Mouse (Mus musculus) 3134 (cell line): ENCODE measurements around the gene Pip4p1.
A peak's percentile ranks its signal among the peaks of the same experiment; 100 is the strongest.
"Not testable (repeated sequence)": the region's sequence is repeated elsewhere in the genome, so short reads cannot be mapped to it uniquely, and the experiment has no call there.

Experiments used
- DNase-seq: peaks from one replicate; pipeline ENCODE4 v3.0.0-alpha.2; 2011; ENCODE audit warnings: low spot score; ENCODE audit not compliant: insufficient read length; ENCODE audit errors: extremely low read depth

Gene Pip4p1

DNA sequence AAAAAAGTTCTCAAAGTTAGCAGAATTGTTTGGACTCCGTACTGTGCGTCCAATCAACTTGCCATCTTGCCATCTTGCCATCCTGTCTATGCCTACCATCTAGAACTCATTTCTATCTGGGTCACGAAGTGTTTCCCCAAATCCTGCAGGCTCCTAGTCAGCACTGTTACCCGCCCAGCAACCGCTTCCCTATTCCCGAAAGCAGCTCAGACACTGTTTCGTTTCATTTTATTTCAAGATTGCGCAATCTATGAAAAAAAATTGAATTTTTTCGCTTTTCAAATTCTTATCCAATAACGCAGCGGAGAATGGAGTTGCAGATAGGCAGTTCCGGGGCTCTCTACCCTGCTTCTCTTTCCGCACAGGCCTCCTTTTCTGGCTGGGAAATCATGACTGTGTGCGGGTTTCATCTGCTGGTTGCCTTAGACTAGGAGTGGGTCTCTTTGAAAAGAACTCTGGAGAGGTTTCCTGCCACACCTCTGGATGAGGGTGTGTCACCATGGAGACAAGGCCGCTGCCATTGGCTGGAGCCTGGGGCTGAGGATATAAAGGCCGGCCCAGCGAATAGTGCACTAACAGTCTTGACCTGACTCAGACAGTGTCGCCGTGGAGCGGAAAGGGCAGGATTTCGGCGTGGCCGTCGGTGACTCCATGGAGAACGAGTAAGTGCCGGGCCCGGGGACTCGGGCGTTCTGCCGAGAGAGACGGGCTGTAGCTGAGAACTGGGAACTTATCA is 13.4 kb upstream of the Pip4p1 start, which contains the start of gene Gm49342:
Gene Gm49342 (plus strand): TSS at position 586 of the 736 bp plus-strand sequence.
- peak; percentile 89 for DNase-seq

DNA sequence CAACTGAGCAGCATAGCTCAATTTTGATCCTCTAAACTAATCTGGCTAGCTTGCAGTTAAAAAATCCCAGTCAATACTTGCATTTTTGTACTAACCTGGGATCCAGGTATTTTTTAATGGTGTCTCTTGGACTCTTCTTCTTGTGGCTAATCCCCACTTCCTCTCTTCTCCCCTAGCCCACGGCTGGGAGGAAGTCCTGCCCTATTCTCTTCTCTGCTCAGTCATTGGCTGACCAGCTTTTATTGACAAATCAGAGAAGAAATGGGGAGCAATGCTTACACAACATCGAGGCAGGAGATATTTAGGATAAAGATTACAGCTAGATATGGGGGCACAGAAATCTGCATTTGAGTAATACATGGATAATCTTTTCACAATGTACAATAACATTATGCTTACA is 8.3 kb upstream of the Pip4p1 start:
- no peak for DNase-seq

DNA sequence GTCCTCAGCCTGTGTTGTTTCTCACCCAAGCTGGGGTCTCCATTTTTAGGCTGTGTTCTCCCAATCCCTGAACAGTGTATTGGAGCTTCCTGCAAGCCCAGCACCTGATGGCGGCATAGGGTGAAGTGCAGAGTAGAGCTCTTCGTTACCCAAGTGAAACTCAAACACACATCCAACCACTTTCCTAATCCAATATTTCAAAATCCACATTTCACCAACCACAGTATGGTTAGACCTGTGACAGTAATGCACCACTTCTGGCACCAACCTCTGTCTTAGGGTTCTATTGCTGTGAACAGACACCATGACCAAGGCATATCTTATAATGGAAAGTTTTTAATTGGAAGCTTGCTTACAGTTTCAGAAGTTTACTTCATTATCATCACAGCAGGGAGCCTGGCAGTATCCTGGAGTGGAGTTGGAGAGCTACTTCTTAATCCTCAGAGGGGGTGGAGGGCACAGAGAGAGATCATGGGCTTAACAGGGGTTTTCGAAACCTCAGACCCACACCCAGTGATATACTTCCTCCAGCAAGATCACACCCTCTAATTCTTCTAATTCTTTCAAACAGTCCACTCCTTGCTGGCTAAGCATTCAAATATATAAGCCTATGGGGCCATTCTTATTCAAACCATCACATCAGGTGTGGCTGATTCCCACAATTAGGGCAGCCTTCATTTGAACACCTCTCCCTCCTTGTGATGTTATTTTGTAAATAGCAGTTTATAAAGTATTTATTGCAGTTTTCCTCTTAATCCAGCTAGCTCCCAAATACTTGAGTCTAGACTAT is 7.7 kb upstream of the Pip4p1 start:
- DNase-seq: no peak

DNA sequence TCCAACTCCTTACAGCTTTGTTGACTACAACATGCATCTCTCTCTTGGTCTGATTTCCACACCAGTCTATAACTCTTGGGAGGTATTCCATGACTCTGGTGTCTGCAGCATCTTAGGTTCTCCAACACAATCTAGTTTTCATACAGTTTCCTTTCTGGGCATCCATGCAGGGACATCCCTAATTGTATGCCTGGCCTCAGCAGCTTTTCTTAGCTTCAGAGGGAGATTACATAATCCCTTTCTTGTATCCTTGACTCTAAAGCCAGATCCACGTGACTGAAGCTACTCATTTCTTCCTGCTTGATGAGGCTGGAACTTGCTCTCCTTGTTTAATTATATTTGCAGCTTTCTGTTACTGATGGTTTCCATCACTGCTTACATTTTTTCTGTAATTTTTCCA is 6.0 kb upstream of the Pip4p1 start:
- DNase-seq: no peak

DNA sequence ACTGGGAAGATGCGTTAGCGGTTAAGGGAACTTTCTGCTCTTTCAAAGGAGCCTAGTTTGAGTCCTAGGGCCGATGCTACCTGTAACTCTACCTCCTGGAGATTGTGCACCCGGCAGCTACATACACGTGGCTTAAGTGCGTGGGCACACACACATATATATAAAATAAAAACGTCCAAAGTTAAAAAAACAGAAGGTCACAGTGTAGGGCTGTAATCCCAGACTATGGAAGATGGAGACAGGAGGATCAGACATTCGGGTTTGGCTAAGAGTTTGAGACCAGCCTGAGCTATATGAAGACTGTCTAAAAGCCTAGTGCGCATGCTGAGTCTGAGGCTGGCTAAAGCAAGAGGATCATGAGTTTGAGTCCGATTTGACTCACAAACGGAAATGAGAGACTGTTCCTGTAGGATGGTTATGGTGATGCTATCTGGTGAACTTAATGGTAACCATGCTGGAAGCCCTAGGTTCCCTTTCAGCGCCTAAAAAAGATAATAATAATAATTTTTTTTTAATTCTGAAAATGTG is 901 bp upstream of the Pip4p1 start:
- DNase-seq: no peak

DNA sequence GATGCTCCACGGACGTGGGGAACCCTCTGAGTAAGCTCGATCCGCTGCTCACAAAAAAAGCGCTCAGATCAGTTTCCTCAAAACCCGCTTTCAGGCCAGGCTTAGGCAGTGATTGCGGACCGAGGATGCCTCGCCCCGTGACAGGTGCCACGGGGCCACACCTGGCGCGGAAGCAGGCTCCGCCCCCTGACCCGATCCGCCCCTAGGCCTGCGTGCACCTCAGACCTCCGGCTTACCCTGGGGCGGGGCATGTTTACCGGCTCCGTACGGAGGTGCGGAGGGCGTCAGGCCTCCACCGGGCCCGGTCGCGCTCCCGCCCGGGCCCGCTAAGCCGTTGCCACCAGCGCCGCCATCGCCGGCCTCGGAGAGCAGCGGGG is 291 bp downstream of the Pip4p1 start:
- no peak for DNase-seq

DNA sequence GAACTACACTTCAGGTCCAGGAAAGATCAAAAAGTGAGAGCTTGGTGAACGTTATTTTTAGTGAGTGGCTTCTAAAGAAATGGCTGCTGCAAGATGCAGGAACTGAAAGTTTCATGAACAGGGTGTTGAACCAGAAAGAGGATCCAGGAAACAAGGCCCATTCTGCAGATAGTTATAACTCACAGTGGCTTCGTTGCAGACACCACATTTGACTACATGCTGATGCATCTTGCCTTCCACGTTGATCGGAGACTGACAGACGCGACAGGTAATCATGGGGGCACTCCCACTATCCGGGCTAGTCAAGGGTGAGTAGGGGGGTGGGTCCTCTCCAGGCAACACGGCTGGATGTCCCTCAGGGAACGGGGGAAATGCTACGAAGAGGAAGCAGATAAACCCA is 705 bp downstream of the Pip4p1 start:
- DNase-seq: no peak

DNA sequence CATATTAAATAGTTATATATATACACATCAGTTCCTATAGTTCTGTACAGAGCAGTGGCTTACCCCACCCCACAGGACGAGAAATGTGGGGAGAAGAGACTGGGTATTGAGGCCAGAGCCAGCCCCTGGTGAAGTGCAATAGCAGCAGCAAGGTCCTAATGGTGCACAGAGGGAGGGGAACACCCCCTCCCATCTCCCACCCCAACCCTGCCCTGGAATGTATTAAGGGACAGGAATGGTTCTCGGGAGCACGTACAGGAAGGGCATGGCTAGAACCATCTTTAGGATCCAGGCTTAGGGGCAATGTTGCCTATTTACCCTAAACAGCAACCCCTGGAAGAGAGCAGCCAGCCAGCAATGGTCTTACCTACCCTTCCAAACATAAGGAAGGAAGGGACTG is 3.3 kb downstream of the Pip4p1 start:
- DNase-seq: no peak

DNA sequence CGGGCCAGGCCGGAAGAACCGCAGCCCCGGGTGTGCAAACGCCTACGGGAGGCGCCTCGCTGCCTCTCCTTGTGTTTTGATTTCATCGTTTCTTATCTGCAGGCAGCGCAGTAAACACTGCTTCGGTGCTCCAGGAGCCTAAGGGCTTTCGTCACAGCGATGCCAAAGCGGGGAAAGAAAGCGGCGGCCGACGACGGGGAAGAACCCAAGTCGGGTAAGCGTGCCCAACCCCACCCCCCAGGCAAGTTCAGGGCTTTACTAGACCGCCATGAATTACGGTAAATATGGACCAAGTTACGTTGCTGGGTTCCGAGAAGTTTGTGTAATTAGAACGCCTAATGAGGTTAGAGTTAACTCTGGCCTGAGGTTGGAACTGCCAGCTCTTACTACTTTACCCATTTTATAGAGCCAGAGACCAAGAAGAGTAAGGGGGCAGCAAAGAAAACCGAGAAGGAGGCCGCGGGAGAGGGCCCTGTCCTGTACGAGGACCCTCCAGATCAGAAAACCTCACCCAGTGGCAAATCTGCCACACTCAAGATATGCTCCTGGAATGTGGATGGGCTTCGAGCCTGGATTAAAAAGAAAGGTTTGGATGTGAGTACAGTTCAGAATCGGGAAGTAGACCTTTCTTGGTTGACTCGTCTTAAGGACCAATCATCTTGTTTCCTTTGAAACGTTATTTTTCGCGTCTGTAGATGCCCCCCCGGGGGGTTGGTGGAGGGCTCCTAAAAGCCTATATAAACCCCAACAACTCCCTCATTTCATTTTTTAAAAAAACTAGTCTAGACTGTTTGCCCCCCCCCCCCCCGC is 5.3 kb downstream of the Pip4p1 start:
- DNase-seq: no peak

DNA sequence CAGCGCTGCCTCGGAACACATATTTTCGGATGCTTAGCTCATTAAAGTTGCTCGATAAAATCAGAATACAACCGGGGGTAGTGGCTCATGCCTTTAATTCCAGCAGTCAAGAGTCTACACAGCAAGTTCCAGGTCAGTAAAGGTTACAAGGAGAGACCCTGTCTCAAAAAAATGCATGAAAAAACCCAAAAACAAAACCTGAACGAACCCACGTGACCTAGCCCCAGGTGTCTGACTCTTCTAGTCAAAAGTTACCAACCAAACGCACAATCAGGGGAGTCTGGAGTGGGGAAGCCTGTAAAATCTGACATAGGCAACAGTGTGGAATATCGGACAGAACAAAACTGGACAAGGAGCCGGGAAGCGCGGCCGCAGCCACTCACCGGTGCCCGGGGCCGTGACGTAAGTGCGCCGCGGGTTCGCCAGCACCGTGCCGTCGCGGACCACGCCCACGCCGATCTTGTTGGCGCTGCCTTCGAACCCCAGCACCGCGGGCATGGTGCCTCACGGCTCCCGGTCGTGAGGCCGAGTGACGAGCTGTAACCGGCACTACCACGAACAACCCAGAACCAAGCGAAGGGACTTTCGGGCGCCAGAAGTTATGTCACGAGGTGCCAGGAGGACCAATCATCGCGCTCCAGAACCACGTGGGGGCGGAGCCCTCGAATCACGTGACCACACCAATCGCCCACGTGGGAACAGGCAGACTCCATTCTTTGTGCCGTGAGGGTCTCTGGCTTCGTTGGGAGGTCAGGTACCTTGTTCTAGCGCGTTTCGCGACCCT is 6.2 kb downstream of the Pip4p1 start, which contains the start of the genes Osgep and Apex1:
Gene Osgep (minus strand): TSS at position 613 of the 784 bp plus-strand sequence.
Gene Apex1 (plus strand): TSS at position 688 of the 784 bp plus-strand sequence.
- peak; percentile 98 for DNase-seq

DNA sequence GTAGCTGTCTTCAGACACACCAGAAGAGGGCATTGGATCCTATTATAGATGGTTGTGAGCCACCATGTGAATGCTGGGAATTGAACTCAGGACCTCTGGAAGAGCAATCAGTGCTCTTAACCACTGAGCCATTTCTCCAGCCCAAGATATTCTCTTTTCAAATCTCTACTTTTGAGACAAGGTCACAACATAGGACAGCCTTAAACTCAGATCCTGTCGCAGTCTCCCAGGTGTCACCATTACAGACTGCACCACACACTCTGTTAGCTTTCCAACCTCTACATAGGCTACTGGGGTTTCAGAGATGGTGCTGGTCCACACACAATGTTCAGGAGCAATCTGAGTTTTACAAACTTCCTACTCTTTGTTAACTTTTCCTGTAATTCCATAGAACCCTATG is 7.2 kb downstream of the Pip4p1 start:
- DNase-seq: not testable (repeated sequence)

DNA sequence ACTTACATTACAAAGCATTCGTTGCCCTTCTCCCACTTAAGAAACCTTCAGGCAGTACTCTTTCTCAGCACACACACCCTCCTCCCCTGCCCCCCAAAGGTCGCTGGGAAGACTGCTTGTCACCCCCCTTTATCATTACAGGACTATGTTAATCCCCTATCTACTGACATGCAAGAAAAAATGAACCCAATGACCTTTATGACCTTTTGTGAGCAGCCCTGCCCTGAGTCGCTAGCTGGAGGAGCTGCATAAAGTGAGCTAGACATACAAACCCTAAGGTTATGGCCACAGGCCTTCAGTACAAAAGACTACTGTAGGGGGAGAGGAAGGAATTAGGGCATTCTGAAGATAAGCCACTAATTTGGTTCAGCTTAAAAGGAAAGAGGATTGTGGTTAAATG is 19.3 kb downstream of the Pip4p1 start:
- no peak for DNase-seq

DNA sequence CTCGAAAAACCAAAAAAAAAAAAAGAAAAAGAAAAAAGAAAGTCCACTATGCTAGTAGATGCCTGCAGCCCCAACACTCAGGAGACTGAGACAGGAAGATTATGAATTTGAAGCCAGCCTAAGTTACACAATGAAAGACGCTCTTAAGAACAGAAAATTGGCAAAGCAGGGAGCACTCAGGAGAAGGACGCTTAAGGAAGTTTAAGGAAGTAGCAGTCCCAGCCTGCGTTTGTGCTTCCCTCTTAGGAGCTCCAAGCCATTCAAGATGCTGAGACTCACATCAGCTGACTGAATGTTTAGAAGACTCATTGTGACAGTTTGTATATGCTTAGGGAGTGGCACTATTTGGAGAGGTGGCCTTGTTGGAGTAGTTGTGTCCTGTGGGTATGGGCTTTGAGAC is 22.5 kb downstream of the Pip4p1 start:
- DNase-seq: no peak

DNA sequence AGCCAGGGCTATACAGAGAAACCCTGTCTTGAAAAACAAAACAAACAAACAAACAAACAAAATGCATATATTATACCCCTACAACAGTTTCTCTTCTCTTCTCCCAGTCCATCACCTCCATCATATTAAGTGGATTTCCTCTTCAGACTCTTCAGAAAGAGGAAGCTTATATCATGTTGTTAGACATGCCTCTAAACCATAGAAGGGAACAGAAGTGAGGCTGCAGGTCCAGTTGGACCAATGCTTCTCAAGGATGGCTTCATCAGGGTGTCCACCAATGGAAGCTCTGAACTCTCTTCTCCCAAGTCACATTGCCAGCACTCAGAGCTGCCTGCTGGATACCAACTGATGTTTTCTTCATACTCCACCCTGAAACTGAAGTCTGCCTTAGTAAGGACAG is 25.3 kb downstream of the Pip4p1 start:
- not testable (repeated sequence) for DNase-seq

DNA sequence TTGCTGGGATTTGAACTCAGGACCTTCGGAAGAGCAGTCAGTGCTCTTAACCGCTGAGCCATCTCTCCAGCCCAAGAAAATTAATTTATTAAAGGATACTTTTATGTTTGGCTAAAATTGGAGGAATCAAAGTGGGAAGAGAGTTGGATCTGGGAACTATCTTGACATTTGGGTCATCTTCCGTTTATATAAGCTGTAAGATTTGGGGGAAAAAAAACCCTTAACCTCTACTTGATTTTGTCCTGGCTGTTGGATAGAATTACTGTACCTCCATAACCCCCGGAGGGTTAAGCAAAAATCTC is 25.9 kb downstream of the Pip4p1 start:
- DNase-seq: no peak

DNA sequence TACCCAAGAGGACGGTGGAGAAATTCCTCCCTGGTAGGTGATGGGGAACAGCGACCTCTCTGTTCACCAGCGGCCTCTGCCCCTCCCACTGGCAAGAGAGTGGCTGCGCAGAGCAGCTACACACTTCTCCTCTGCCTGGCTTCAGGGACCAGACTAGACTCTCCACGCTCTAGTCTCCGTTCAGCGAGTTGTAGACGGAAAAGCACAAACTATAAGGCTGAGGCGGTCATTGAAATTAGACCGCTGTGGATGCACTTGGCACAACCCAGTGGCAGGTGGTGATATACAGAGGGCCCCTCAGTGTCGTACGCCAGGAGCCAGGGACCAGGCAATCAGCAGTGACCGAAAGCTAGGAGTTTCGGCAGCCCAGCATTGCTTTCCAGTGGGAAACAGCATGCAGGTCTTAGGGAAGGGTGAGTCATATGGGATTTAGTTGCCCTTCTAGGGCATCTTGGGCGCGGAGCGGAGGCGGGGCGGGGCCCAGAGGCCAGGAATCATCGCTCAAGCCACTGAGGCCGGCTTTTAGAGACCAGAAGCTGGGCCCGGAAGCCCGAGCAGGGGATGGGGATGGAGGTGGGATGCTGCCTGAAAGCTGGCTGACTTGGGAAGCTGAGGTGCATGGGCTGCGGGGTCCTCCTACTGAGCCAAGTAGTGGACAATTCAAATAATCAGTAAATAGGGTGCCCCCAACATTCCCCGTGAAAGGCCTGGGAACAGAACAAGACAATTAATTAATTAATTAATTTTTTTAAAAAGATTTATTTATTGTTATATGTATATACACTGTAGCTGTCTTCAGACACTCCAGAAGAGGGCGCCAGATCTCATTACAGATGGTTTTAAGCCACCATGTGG is 26.5 kb downstream of the Pip4p1 start:
- DNase-seq: no peak

DNA sequence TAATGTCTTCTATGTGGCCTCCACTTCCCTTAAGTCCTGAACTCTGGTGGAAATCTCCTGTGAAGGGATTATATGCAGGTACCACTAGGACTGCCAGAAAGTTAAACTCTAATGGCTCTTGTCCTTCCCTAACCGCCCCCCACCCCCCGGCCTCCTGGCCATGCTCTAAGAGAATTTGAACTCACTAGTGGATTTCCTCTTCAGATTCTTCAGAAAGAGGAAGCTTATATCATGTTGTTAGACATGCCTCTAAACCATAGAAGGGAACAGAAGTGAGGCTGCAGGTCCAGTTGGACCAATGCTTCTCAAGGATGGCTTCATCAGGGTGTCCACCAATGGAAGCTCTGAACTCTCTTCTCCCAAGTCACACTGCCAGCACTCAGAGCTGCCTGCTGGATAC is 32.7 kb downstream of the Pip4p1 start:
- DNase-seq: not testable (repeated sequence)

DNA sequence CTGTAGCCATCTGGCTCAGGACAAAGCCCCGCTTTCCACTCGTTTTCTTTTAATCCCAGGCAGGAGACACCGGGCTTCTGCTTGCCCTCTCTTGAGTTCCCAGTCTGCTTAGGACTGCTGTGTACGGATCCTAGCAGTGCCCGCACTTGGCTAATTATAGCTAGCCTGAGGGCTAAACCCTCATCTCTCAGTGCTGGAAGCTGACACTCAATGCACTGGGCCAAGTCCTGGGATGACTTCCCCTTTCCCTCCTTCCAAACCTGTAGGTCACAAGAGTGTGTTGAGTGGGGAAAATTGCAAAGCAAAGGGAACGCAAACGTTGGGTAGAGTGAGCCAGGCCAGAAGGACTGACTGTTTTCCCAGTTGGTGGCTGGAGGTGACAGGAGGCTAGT is 33.3 kb downstream of the Pip4p1 start, which contains the start of gene Klhl33:
Gene Klhl33 (minus strand): TSS at position 134 of the 392 bp plus-strand sequence.
- no peak for DNase-seq

DNA sequence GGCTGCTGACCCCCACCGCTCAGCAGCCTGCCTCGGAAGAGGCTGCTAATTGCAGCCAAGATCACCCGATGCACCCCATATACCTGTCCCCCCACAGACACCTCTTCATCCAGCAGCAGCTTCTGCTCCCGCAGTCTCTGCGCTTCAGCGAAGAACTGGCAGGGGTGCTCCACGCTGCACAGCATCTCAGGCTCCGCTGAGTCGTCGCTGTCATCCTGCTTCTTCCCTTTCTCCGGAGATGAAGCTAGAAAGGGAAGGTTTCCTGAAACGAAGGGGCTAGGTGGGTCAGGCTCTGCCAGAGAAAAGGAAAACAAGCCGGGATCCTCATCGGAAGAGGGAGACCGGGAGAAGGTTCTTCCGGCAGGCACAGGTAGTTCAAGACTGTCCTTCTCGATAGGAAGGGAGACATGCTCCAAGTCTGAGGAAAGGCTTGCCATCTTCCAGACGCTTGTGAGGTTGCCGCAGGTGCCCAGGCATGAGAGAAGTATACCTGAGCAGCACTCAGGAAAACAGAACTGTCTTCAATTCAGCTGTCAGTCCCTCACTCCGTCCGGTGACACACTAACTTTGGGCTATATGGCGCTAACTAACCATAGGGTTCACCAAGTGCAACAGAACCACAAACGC is 33.8 kb downstream of the Pip4p1 start:
- no peak for DNase-seq
